Mouse (Mus musculus): ENCODE data around the gene Ppp4c. TPM values are rescaled to one million over a fixed set of nuclear protein-coding genes. Genes with fewer than 3 reads are reported as not detected.

Ppp4c gene
- 252 to 268 TPM (median 266 TPM) in 4 replicates for total RNA-seq (2023)

DNA sequence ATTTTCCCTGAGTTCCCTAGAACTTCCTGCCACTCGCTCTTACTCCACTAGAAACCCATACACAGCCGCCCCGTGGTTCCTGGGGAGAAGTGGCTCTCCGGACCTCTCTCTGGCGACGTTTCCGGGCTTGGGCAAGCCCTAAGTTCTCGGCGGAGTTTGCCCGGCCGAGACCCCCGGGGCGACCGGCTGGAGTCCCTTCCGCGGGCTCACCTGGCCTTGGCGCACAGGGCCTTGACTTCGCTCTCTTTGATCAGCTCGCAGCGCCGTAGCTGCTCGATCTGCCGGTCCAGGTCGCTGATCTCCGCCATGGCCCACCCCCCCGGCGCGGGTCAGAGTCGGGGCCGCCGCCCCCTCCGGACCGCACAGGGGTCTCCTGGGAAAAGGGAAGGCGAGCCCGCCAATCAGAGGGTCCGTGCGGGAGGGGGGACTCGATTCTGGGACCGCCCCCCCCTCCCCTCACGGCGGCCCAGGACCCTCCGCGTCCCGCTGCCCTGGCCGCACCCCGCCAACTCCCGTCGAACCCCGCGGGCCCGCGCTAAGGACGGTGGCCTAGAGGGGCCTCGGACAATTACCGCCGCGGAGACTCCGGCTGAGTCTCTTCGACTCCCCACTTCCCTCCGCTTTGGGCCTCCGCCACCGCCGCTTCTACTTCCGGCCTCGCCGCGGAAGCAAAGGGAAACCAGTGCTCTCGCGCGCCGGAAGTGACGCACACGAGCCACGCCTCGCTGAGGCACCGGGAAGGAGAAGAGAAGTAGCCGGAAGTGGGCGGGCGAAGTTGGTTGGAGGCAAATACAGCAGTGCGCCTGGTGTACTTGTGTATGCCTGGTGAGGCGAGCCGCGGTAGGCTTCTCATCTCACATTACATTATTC, at the start of gene Ppp4c:
Gene Ppp4c (minus strand): TSS at position 646 of the 870 bp plus-strand sequence.

DNA sequence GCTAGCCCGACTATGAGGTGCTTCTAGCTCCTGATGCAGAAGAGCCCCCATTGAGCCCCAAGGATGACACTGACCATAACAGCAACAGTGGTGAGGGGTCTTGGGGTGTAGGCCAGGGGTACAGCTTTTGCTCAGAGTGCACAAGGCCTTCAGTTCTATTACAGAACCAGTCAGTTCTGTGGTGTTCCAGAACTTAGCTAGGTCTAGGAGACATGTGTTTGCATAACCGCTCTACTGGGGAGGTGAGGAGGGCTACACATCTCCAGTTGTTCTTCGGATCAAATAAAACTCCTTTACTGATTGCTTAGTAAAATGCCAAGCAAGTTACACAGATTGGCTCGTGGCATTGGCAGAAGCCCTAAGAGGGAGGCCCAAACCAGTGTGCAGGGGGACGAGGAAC, 39.2 kb upstream of the Ppp4c start, which contains the start of gene 4930451I11Rik:
Gene 4930451I11Rik (minus strand): TSS at position 101 of the 400 bp plus-strand sequence.

DNA sequence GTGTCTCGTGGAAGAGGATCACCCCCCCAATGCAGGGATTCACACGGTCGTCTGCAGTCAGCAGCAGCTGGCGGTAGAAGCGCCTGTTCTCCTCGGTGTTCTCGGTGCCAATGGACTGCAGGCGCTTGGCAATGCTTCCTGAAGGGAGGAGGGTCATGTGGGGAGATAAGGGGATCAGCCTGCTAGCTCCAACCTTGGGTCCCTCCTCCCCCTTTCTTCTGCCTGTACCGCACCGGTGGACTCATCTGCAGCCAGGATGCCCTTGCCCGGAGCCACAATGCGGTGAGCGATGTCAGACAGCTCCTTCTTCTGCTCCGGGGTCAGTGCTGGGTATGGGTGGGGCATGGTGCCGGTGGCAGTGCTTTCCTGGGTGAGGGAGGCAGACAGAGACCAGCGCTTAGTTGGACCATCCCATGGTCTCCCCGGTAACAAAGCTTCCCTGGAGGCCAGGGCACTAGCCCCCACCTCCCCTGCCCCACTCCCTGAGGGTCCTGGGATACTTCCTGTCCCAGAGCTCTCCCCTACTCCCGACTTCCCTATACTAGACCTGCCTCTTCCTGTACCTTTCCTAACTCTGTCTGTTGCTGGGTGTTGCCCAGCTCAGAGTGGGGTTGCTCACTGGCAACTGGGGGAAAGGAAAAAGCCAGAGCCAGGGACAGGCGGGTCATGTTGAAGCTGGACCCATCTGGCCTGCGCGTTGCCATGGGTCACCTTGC, 5.3 kb upstream of the Ppp4c start, which contains the start of gene Fam57b:
Gene Fam57b (plus strand): TSS at position 258 of the 716 bp plus-strand sequence.

DNA sequence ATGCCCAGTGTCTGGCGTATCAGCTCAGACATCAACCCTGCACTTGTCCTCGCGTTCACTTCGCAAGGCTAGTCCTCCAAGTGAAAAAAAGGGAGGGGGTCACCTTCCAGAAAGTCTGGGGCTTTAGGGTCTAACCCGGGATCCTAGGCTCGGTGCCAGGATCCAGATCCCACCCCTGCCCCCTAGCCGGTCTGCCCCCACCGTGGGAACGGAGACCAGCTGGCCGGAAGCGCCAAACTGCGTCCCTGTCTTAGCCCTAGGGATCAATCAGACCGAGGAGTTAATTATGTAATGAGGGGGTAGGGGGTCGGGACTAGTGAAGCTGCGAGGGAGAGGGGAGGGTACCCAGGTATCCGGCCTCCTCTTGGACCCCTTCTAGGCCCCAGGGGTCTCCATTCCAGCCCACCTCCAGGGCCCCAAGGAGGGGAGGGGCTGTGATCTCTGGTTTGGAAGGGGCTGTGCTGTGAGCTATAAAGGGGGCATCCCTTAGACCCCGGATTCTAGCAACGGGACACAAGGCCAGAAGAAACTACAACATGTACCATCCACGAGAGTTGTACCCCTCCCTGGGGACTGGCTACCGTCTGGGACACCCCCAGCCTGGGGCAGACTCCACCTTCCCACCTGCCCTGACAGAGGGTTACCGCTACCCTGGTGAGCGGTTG, 11.2 kb downstream of the Ppp4c start, which contains the start of gene Tbx6:
Gene Tbx6 (plus strand): TSS at position 513 of the 665 bp plus-strand sequence.

DNA sequence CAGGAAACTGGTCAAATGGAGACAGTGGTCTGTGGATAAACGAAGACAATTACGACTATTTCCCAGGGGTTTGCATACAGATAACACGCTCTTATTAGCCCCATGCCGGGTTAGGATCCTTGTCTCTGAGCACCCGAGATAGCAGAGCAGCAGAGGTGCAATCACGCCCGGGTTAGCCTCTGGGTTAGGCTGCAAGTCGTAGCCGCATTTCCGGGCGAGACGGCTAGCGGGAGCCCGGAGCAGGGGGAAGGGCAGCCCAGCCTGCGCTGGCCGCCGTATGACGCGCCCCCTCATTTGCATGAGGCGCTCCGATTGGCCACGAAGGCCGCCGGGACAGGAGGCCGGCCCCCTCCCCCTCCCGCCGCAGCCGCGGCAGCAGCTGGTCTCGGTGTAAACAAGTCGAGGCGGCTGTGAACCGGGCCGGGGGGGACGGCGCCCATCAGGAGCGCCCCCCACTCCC, 15.7 kb downstream of the Ppp4c start, which contains the start of gene Ypel3:
Gene Ypel3 (plus strand): TSS at position 358 of the 460 bp plus-strand sequence.

DNA sequence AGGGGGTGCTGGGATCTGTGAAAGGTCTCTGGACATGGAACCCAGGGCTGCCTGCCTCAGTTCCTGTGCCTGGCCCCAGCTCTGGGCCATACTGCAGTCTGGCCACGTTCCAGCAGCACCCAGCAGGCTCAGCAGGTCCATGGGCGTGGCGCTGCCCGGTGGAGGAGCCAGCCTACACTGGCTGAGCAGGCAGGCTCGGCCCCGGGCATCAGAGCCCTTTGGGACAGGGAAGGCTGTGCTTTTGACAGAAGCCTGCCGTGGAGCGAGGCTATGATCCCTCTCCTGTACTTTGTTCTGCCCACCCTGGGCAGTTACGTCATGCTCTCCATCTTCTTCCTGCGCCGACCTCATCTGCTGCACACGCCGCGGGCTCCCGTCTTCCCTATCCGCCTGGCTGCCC, 26.1 kb downstream of the Ppp4c start, which contains the start of gene Gdpd3:
Gene Gdpd3 (plus strand): TSS at position 134 of the 400 bp plus-strand sequence.

DNA sequence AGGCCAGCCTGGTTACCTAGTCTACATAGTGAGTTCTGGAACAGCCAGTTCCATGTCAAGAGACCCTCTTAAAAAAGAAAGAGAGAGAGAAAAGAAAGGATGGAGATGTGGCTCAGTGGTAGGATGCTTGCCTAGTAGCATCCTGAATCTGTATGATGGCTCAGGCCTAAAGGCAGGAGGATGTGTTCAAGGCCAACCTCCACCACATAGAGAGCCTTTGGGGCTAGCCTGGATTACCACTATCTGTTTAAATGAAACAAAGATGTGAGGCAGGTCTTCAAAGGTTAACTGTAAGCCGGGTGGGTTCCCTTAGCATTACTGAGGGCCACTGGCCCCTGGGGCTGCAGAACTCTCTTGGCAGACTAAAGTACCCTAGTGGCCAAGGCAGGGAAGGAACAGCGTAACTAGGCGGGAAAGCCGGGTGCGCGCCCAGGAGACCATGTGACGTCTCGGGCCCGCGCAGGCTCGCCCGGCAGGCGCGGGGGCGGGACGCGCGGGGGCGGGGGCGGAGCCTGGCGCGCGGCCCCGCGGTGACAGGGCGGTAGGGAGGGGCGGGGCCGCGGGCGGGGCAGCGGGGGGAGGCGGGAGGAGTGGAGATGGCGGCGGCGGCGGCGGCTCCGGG, 33.1 kb downstream of the Ppp4c start, which contains the start of gene Mapk3:
Gene Mapk3 (plus strand): TSS at position 552 of the 622 bp plus-strand sequence.

Other genes with a start within 250 kb of the Ppp4c start
- 130 to 146 TPM (median 143 TPM) in 4 replicates for gene Eif3c, start 226.1 kb downstream of the Ppp4c start, total RNA-seq (2023)
- gene Apobr, start 207.6 kb downstream of the Ppp4c start, total RNA-seq (2023): 1.7 to 3.9 TPM (median 2.4 TPM) in 4 replicates
- gene Cln3, start 206.7 kb downstream of the Ppp4c start, total RNA-seq (2023): 60.3 to 80.2 TPM (median 76.1 TPM) in 4 replicates
- gene Il27, start 197.6 kb downstream of the Ppp4c start, total RNA-seq (2023): not detected in 4 replicates
- gene Nupr1, start 161.6 kb downstream of the Ppp4c start, total RNA-seq (2023): not detected in 4 replicates
- gene Sgf29, start 143.2 kb downstream of the Ppp4c start, total RNA-seq (2023): 56.8 to 72.7 TPM (median 63.1 TPM) in 4 replicates
- gene Sult1a1, start 116.1 kb downstream of the Ppp4c start, total RNA-seq (2023): 0.46 TPM in 1 of 4 replicates, not detected in the others
- gene Bola2, start 97.1 kb downstream of the Ppp4c start, total RNA-seq (2023): 90.9 to 132 TPM (median 97.6 TPM) in 4 replicates
- 4.7 to 6.0 TPM (median 5.2 TPM) in 4 replicates for gene Slx1b, start 96.7 kb downstream of the Ppp4c start, total RNA-seq (2023)
- gene Coro1a, start 84.7 kb downstream of the Ppp4c start, total RNA-seq (2023): 1,245 to 1,260 TPM (median 1,252 TPM) in 4 replicates
- gene Mapk3, start 32.9 kb downstream of the Ppp4c start, total RNA-seq (2023): 42.9 to 46.2 TPM (median 43.3 TPM) in 4 replicates
- gene Gdpd3, start 26.2 kb downstream of the Ppp4c start, total RNA-seq (2023): 2.3 to 5.6 TPM (median 3.7 TPM) in 4 replicates
- 220 to 232 TPM (median 230 TPM) in 4 replicates for gene Ypel3, start 15.5 kb downstream of the Ppp4c start, total RNA-seq (2023)
- 7.8 to 8.8 TPM (median 8.4 TPM) in 4 replicates for gene Tbx6, start 11.0 kb downstream of the Ppp4c start, total RNA-seq (2023)
- gene Fam57b, start 5.2 kb upstream of the Ppp4c start, total RNA-seq (2023): 0.33 TPM in 1 of 4 replicates, not detected in the others
- not detected in 4 replicates for gene 4930451I11Rik, start 39.1 kb upstream of the Ppp4c start, total RNA-seq (2023)
- gene Doc2a, start 54.9 kb upstream of the Ppp4c start, total RNA-seq (2023): not detected in 4 replicates
- 20.9 to 32.3 TPM (median 26.0 TPM) in 4 replicates for gene Hirip3, start 69.5 kb upstream of the Ppp4c start, total RNA-seq (2023)
- 78.5 to 88.5 TPM (median 82.9 TPM) in 4 replicates for gene Ino80e, start 69.9 kb upstream of the Ppp4c start, total RNA-seq (2023)
- 79.8 to 90.3 TPM (median 84.2 TPM) in 4 replicates for gene Taok2, start 92.2 kb upstream of the Ppp4c start, total RNA-seq (2023)
- gene Tmem219, start 130.4 kb upstream of the Ppp4c start, total RNA-seq (2023): 37.9 to 43.4 TPM (median 42.2 TPM) in 4 replicates
- gene Kctd13, start 136.4 kb upstream of the Ppp4c start, total RNA-seq (2023): 39.8 to 42.9 TPM (median 41.8 TPM) in 4 replicates
- gene Asphd1, start 157.1 kb upstream of the Ppp4c start, total RNA-seq (2023): not detected in 4 replicates
- 4.0 to 6.6 TPM (median 5.4 TPM) in 4 replicates for gene Sez6l2, start 158.1 kb upstream of the Ppp4c start, total RNA-seq (2023)
- gene Cdipt, start 183.4 kb upstream of the Ppp4c start, total RNA-seq (2023): 62.8 to 64.5 TPM (median 64.2 TPM) in 4 replicates
- 0.39 to 2.0 TPM (median 0.92 TPM) in 4 replicates for gene Cdiptos, start 183.6 kb upstream of the Ppp4c start, total RNA-seq (2023)
- 40.5 to 49.3 TPM (median 44.5 TPM) in 4 replicates for gene Mvp, start 222.1 kb upstream of the Ppp4c start, total RNA-seq (2023)
- gene Pagr1b, start 224.0 kb upstream of the Ppp4c start, total RNA-seq (2023): 3.2 to 10.6 TPM (median 8.7 TPM) in 3 of 4 replicates, not detected in the other
- 10.5 to 44.7 TPM (median 14.2 TPM) in 4 replicates for gene Pagr1a, start 224.9 kb upstream of the Ppp4c start, total RNA-seq (2023)
- 7.4 to 42.0 TPM (median 30.9 TPM) in 4 replicates for gene Gm42742, start 228.6 kb upstream of the Ppp4c start, total RNA-seq (2023)
- 1.4 to 2.1 TPM (median 1.8 TPM) in 3 of 4 replicates, not detected in the other for gene Prrt2, start 228.7 kb upstream of the Ppp4c start, total RNA-seq (2023)
- gene Maz, start 234.5 kb upstream of the Ppp4c start, total RNA-seq (2023): 210 to 225 TPM (median 222 TPM) in 4 replicates
- gene Kif22, start 250.0 kb upstream of the Ppp4c start, total RNA-seq (2023): 1.3 to 3.1 TPM (median 2.1 TPM) in 4 replicates